Mouse (Mus musculus) layer of hippocampus, postnatal 36 days (tissue): ENCODE results near the gene 1700012B07Rik. TPM values are rescaled to one million over a fixed set of nuclear protein-coding genes. Genes with fewer than 3 reads are reported as not detected.

Experiments
- DNase-seq, 2 experiments: peaks; one replicate each; pipeline ENCODE4 v3.0.0; 2022
- total RNA-seq, 2 experiments: library from RNA; stranded (reverse); gene quantifications; 2 replicates each; pipeline ENCODE4 v1.2.3; 2021

The 1700012B07Rik gene
- total RNA-seq, 2 experiments from 2014 or later = not detected

DNA sequence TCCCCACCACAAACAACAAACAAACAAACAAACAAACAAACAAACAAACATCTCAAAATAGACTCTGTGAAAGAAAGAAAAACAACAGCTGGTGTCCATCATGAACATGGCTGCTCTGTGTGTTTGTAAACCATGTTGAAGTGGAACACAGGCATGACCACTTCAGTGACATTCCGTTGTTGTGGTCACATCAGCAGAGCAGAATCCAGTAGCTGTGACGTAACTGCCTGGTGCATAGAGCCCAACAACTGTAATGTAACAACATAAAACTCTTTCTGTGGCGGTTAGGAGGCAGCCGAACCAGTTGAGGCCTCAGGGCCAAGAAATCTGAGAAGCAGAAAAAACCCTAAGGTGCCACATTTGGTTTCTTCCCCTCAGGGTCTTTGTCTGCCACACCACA is 17.8 kb upstream of the 1700012B07Rik start:
- no peak for DNase-seq

DNA sequence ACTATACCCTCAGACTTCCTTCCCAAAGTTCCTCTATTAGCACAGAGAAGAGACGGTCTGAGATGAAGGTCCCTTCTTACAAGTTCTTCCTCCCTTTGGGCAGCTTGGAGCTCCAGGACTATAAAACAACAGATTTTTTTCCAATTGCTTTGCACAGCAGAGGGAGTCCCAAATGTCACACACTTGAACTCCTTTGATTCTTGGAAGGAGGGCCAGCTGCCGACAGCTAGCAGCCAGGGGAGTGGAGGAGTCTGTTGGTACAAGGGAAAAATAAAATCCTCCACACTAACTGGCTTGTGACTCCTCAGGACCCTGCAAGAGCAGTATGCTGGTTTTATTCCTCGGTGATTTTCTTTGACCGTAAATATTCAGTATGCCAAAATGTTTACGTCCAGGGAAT is 16.6 kb upstream of the 1700012B07Rik start:
- no peak for DNase-seq

DNA sequence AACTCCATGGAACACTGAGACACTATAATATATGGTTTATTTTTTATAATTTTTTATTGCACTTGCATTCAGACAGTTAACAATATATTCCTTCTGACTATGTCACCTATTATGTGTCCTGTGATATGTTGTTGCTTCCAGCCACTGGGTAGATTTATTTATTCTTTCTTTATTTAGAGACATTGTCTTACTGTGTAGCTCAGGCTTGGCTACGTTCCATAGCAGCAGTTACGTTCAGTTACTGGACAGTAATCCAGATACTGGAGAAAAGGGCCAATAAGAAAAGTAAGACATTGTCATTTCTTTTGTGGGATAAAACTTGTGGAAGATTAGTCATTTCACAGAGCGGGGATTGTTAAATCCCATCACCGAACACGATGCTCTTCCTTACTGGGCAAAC is 2.5 kb upstream of the 1700012B07Rik start:
- no peak for DNase-seq

DNA sequence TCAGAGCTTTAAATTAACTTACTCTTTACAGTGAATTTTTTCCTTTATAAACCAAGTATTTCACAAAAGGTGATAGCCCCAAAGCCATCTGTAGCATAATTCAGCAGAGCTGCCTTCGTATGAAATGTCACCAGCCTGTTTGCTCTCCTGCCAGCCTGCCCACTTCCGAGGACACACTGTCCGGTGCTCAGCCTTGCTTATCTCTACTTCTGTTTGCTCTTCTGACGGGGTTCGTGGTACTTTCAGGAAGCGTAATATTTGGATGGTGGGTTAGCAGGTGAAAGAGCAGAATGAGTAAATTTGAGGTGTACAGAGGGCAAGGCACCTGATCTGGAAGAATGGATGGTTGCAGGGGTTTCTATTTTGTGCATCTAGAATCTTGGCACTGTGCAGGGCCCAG is 5.6 kb downstream of the 1700012B07Rik start:
- no peak for DNase-seq

DNA sequence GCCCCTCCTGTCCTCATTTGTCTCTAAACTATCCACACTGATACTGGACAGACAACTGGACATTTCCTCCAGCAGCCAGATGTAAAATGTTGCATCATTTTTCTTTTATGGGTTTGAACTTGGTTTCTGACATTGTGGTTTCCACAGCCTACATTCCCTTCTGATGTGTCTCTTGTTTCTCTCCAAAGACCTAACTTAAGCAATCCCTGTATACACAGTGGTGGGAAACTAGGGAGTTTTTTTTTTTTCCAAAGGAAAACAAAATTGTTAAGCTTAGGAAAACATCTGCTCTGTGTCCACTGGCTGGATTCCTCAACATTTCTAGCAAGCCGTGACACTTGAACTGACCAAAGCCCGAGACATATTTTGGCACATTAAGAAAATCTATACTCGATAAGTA is 10.4 kb downstream of the 1700012B07Rik start:
- no peak for DNase-seq

DNA sequence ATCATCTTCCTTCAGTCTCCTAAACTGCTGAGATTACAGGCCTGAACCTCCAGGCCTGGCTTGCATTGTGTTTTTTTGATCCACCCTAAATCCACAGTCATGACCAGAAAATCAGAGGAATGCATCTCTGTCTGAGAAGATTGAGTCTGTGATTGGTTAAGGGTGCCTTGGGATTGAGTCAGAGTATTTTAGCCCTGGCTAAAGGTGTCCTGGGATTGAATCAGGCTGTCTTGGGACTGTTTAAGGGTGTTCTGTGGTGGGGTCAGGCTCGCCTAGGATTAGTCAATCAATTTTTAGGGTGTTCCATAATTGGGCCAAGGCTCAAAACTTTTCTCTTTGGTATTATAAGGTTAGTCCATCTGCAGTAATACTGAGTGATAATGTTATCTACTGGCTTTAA is 10.9 kb downstream of the 1700012B07Rik start:
- no peak for DNase-seq

DNA sequence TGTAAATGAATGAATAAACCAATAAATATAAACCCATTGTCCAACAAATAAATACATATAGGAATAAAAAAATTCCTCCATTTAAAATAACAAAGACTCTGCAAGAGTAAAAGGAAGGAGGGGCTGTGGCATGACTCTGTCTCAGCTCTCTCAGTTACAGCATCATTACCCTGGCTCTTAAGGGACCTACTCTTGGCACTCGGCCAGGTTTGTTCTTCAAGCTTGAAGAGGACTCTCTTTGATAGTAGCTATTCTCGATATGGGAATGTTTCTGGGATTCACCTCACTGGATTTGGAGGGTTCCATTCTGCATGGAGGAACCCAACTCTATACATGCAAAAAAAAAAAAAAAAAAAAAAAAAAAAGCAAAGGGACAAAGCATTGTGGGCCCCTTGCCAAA is 16.1 kb downstream of the 1700012B07Rik start:
- no peak for DNase-seq

DNA sequence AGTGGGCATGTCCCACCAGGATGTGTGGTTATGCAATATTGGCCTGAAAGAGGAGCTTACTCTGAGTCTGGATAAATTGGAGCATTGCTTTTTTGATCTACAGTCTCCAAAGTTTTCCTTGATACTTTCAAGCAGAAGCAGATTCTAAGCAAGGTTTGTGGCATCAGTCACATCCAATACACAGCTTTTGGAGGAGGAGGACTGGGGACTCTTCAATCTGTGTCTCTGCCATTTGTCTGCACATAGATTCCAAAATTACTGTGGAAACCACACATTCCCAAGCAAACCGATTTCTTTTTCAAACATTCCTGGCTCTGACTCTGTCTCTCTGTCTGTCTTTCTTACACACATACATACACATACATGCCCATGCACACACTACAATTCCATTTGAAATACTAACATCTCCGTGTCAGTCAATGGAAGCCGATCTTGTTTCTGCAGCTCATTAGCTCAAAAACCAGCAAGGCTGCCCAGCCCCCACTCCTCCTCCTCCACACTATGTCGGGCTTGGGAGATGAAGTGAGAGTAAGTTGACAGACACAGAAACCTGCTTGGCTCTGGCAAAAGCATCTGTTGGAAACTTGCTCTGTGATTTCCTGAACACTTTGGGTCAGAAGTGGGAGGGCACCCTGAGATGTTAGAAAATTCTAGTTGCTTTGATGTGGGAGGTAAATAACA is 18.5 kb downstream of the 1700012B07Rik start:
- peak; percentile 11 to 39 for DNase-seq

DNA sequence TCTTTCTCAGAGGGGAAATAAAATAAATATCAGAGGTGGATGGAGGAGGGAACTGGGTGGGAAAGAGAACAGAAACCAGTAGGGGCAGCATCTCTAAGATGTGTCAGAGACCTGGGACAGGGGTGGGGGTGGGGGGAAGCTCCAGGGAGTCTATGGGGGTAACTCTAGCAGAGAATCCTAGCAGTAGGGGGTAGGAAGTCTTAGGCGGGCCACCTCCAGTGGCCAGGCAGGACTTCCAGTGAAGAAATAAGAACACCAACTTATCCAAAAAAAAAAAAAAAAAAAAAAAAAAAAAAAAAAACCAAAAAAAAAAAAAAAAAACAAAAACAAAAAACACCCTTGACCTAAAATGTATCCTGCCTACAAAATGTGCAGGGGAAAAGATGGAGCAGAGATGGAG is 26.3 kb downstream of the 1700012B07Rik start:
- no peak for DNase-seq

DNA sequence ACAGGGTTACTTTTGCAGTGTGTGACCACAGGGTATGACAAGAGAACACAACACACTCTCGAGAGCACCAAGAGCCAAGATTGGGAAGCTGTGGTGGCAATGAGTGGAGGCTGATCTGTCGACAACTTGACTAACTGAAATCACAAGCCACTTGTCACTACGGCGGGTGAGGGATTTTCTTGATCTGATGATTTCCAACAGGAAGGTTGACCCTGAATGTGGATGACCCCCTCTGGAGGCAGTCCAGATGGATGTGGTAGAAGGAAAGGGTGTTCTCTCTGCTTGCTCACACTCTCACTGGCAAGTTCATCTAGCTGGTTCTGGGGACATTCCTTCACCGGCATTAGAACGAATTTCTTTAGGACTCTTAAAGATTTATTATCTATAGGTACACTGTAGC is 30.3 kb downstream of the 1700012B07Rik start:
- DNase-seq = no peak

DNA sequence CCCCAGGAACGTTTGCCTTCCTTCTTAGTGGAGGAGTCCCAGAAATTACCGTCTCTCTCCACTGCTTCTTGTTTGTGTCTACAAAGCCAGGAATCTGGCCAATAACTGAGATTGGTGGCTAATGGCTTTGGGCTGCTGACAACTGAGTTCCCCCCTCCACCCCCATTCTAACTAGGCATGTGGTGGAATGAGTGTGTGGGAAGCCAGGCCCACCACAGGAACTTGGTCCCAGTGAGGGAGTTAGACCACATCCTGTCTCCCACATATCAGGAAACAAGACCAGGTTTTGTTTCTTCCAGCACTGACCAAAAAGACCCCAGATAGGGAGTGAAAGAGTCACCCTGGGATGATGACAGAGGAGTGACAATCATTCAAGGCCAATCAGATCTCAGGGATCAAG is 32.3 kb downstream of the 1700012B07Rik start:
- DNase-seq = no peak

DNA sequence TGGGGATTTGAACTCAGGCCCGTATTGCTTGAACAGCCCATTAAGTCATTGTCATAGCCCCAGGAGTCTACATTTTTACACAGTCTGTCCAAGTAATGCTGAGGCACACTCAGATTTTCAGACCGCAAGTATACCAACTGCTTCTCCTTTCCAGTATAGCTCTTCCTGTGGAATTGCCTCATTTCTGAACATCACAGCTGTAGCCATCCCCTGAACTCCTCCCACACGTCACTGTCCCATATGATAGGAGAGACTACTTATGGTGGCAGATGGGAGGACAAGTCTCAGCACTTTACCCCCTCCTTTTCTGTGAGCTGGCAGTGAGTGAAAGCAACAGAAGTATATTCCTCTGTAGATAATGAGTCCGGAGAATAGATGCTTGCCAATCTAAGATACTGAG is 34.3 kb downstream of the 1700012B07Rik start:
- no peak for DNase-seq

DNA sequence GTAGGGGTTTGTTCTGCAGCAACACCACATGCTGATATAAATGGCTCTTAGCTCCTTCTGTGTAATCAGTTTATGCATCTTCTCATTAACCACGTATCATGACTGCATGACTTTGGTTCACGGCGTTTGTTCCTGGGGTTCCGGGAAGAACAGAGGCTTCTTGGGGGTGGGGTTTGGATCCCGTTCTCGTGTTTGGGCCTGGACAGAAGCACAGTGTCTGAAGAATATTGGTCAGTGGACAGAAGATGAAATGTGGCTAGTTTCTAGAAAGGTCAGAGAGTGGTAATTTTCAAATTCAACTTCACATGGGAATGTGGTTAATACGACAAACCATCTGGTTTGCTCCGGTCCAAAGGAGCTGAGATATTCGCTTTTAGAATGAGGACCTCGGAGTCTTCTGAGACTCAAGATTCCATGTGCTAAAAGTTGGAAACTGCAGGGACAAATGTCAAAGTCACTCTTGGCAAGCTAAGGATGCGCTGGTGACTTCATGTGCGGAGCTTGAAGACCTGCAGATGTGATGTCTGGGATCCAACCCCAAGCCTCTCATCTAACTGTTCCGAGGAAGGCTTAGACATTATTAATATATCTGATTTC is 35.3 kb downstream of the 1700012B07Rik start:
- no peak for DNase-seq

DNA sequence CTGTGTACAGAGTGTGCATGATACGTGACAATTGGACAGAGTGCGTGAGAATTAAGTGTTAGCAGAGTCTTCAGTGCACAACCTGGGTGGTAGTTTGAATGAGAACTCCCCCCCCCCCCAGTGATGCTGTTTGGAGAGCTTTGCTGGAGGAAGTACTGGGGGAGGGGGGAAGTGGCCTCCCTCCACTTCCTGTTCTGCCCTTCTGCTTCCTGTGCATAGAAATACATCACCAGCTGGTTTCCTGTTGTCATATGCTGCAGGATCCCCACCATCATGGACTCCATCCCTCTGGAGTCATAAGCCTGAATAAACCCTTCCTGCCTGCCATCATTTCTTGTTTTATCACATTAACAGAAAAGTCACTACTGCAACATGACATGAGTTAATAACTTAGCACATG is 35.9 kb downstream of the 1700012B07Rik start:
- DNase-seq = no peak

DNA sequence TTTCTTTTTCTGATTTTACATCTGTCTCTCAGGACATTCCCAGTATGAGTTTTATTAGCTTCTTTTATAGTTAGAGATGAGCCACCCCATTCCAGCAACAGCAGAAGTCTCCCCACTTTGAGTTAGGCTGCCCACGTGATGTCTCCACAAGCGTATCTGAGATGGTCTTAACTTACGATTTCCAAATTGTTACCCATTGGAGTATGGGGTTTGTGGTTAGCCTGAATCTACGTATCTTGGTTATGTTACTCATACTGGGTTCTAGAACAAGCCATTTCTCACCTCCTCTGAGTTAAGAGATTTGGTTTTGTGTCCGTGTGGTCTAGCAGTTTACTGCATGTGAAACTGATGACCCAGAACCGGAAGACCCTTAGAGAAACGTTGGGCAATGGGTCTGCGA is 37.6 kb downstream of the 1700012B07Rik start:
- no peak for DNase-seq

DNA sequence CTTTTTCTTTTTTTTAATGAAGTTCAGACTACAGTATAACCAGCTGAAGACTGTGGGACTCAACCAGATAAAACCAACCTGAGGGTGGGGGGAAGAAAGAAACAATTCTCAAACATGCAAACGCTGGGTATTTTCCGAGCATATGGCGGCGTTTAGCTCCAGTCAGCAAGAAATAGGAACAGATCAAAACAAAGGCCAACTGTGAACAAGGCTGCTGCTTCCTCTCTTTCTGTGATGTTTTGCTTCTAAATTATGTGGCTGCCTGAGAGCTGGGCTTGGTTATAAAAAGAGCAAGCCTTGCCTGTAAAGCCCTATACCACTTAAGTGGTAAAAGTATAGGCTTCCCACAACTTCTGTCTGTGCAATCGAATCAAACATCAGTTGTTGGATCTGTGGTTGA is 42.5 kb downstream of the 1700012B07Rik start:
- peak; percentile 12 to 17 for DNase-seq

DNA sequence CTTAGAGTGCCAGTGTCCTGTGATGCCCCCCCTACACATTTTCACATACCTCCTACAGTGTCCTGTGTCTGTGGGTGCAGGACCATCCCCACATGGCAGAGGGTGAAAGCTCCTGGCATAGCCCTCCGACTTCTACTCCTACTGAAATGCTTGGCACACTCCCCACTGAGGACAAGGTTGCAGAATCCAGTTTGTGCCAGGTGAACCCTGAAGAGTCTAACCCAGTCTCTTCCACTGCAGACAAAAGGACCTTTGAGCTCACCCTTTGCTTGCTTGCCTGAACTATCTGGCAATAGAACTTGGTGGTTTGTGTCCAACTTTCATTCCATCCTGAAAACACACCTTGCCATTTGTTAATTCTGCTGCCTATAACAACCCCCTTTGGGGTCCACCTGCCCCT is 56.5 kb downstream of the 1700012B07Rik start:
- no peak for DNase-seq

DNA sequence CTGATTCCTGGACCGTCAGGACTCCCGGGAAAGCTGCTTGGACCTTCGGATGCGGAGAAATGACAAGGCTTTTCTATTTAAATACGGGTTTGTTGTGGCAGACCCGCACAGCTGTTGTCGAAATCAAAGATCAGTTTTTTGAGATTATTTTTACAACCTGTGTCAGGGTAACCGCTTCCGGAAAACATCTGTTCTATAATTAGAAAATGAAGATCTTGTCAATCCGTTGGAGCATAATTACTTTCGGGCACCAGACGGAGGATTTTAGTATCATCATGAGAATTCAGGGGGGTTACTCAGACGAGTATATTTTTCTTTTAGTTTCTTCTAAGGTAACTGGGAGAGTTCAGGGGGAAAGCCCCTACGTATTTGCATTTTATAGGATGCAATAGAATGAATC is 57.7 kb downstream of the 1700012B07Rik start:
- no peak for DNase-seq

DNA sequence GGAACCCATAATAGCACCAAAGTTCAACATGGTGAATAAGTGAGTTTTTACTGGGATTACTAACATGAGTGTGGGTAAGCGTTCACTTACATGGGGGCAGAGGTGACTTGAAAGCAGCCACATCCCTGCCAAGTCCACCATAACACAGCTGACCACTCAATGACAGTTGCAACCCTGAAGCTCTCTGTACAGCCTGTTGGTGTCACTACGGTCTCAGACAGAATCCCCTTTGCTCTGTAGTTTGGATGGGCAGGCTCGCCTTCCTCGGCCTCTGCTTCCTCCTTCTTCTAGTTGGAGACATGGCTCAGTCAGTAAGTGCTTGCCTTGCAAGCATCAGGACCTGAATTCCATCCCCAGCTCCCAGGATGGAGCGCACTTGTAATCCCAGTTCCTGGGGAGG is 58.8 kb downstream of the 1700012B07Rik start:
- no peak for DNase-seq

DNA sequence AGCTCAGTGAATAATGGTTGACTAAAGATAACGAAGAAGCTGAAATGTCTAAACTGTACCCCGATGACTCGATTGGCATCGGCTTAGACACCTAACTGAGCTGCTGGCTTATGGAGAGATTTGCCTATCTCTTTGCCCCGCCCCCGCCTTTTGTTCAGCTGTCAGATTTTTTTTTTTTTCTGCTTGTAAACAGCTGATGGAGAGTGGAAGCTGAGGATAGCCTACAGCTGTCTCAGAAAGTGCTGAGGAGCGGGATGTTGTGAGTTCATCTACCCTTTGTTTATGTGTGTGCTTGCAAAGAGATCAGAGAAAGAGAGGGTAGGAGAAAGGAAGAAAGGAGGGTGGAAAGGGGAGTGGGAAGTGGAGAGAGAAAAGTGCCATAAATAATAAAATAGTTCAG is 67.8 kb downstream of the 1700012B07Rik start:
- DNase-seq = no peak

DNA sequence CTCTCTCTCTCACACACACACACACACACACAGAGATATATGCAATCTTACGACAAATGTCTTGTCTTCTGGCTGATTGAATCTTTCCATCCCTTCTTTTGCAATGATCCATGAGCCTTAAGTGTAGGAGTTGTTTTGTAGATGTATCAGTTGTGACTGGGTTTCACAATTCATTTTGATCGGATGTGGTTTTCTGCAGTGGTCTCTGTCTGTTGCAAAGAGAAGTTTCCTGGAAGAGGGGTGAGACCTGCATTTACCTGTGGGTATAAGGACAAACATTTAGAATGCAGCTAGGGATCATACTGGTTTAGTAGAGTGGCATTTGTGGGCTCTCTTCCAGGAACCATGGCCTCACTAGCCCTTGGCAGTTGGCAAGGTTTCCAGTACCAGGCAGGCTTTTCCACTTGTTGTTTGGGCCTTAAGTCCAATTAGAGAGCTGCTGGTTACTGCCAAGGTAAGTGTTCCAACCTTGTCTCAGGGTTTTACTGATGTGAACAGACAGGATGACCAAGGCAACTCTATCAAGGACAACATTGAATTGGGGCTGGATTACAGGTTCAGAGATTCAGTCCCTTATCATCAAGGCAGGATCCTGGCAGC is 69.1 kb downstream of the 1700012B07Rik start:
- no peak for DNase-seq

DNA sequence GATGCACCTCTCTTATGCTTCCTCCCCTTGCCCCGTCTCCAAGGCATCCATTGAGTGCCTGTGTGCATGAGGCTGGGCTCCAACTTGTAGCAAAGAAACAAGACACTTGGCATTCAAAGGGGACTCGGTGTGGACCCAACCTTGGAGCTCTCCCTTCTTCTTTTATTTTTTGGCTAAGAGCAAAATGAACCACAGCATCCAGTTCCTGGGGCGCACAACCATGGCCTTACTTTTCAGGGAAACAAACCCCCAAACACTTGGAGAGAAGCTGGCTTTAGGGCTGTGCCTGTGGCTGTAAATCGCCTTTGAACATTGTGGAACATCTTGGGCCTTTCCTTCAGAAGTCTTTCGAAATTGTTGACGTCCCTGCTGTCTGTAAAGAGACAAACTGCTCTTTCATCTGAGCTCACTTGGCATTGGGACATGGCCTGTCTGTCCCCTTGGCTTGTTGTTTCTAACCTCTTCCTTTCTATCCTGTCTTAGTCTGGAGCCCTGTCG is 73.7 kb downstream of the 1700012B07Rik start:
- DNase-seq = peak; percentile 33 to 52

DNA sequence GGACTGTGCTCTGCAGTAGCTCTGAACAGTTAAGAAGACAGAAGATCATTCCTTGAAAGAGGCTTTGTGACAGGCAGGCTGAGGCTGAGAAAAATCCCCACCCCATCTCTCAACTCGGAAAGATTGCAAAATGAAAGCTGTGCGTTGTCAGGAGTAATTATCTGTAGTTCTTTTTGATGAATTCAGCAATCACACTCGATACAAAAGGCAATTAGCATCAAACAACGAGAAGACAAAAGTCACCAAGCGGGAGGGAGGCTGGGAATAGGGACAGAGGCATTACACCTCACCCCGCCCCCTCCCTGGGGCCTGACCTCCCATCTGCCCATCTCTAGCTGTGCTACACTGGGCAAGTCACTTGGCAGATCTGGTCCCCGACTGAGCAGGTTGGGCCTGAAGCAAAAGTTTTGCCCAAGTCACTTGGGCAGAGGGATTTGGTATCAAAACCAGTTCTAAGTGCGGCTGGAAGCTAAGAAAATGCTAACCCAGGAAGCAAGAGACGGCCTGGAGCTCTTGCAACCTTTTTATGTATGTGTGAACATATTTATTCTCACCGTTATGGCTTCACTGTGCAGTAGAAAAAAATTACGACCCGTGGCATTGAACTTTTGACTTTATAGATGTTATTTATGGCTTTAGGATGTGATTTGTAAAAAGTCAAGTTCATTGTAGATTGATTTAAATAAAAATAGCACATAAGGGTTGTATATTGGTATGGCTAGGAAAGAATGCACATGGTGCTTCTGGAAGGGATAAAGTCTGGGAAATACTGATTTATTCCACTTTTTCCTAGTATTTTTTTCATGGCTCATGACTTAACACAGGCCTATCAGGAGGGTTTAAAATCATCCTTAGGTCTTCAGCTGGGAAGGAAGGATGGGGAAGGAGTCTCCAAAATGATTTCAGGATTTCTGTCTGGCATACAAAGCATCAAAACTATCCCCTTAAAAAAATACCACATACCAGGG is 75.9 kb downstream of the 1700012B07Rik start:
- DNase-seq = no peak
